Mouse (Mus musculus) heart, postnatal 4 days (tissue): ENCODE results near the gene Olfr448. TPM values are rescaled to one million over a fixed set of nuclear protein-coding genes. Genes with fewer than 3 reads are reported as not detected.

Experiments
- DNase-seq: peaks from one replicate; pipeline ENCODE4 v3.0.0; 2021
- total RNA-seq, 2 experiments: library from RNA; stranded (reverse); gene quantifications; 2 replicates each; pipeline ENCODE4 v1.2.3; 2021

Gene Olfr448
- total RNA-seq, result not detected

DNA sequence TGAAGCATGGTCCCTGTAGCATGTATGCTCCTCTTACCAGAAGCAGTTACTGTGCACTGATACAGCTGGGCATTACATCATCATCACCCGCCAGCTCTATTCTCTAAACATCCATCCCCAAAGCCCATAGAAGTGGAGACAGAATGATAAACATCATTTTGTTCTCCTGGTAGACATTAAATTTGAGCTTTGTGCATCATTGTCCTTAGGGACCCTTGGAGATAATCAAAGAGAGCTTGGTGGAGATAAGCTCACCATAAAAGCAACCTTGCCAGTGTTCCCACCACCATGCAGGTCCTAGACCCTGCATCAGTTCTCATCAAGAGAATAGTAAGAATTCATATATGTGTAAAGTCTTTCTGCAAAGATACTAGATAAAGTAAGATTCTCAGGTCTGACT is at the start of gene Olfr448:
Olfr448 (plus strand) TSS at position 301 of the 400 bp plus-strand sequence.
- no peak for DNase-seq

DNA sequence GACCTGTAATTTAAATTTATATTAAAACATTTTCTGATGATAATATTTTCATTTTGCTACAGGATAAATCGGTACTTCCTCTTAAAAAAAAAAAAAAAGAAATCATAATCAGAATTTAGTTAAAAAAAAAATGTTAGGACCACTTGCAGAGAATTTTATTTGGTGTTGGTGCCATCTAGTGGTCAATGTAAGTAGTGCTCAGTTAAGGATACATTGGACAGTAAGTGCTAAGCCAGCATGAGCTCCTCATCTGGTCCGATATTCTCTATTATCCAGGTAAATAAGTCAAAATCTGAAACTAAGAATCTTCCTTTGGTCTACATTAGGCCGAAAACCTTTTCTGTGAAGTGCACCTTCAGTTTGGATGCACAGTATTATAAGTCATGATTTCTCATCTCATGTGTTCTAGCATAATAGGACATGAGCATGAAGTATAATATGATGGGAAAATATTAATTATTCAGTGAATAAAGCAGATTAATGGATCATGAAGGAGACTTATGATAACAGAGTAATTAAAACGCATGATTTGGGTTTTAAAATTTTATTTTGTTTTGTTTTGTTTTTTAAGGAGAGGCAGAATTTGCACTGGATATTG is 29.9 kb upstream of the Olfr448 start:
- peak; percentile 48 for DNase-seq

DNA sequence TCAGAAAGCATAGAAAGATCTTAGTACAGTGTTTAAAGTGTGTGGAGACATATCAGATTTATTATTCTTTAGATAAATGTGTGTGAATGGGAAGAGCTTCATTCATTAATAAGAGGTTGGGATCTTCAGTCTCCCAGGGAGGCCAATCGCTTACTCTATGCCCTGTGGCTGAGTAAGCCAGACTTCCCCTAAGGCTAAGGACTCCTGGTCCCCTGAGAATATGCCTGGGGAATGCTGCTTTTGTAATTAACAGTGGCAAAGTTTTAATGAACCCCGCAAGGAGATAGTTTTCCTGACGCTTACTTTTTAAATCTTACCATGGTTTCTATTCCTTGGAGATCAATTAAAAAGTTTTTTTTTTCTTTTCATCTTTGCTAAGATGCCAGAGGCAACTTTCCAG is 20.5 kb upstream of the Olfr448 start:
- DNase-seq, result no peak

DNA sequence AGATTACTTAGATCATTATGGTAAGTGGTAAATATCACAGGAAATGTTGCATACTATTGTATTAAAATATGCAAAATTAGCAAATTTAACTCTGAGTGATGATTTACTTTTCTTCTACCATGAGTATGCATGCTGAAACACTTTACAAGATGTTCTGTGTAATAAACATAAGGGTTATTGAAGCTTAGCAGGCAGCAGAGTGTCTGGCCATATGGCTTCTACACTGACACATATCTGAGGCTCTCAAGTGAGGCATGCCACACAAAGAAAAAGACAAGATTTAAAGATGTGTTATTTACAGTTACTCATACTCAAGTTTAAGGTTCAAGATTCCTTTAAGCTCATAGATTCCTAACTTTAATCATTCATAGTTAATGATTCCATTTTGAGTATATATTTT is 13.9 kb upstream of the Olfr448 start:
- no peak for DNase-seq

DNA sequence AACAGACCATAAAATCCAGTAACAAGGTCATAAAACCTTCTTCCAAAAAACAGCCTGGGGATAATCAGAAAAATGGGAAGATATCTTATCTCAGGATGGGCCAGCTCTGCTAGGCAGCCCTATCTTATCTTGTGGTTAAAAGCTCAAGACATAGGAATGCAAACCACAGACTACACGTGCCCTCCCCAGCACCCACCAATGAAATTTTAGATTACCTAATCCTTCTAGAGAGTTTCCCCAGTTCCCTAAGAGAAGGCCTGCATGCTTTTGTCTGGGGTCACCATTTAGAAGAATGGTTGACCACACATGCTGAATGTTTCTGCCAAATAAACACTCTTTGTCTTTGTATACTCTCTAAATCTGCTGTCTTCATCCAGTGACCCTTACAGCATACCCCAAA is 10.1 kb downstream of the Olfr448 start:
- DNase-seq, result no peak

DNA sequence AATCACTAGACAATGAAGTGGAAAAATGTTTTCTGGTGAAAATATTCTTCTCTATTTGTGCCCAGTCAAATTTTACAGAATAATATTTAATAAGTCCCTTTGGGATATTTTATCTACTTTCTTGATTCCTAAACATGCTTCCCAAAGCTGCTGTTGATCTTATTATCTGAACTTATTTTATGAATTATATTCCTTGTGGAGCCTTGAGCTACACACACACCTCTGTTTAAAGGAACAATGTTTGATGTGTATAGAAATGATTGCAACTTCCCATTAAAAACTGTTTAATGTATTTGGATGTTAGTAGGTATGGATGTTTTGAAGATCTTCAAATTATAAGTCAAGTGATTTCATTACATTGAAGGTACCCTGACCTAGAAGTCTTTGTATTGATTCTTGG is 18.3 kb downstream of the Olfr448 start, which contains the start of gene Olfr447:
Olfr447 (plus strand) TSS at position 301 of the 400 bp plus-strand sequence.
- no peak for DNase-seq

DNA sequence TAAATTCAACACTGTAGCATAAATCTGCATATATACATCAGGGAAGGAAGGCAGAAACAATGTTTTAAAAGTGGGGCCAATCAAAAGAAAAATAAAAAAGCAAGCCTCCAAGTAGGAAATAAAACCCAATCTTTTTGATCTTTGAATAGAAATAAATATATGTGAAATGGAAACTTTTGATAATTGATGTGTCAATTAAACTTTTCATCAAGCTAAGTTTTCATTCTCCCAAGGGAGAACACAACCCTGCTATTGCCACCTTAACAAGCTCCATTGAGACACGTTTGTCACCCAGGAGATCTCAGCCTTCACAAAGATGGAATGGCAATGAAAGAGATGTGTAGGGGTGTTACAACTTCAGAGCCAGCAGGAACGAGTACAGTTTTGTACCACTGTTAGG is 30.8 kb downstream of the Olfr448 start, which contains the start of gene Olfr446:
Olfr446 (plus strand) TSS at position 301 of the 400 bp plus-strand sequence.
- DNase-seq, result no peak

Other genes with a start within 250 kb of the Olfr448 start
- 1 to 10 TPM; 4.2 to 5.3 TPM for gene Tcaf2, start 245.2 kb upstream of the Olfr448 start, total RNA-seq
- gene Tcaf1, start 180.4 kb upstream of the Olfr448 start, total RNA-seq, result 10 to 100 TPM; 36.6 to 38.4 TPM
- not detected for gene Olfr453, start 151.1 kb upstream of the Olfr448 start, total RNA-seq
- not detected for gene Olfr38, start 134.0 kb upstream of the Olfr448 start, total RNA-seq
- gene Olfr452, start 105.3 kb upstream of the Olfr448 start, total RNA-seq, result not detected
- gene Olfr450, start 78.5 kb upstream of the Olfr448 start, total RNA-seq, result not detected
- gene Olfr449, start 56.1 kb upstream of the Olfr448 start, total RNA-seq, result not detected
- gene Olfr447, start 18.4 kb downstream of the Olfr448 start, total RNA-seq, result not detected
- gene Olfr446, start 30.9 kb downstream of the Olfr448 start, total RNA-seq, result not detected
- not detected for gene Olfr444, start 58.6 kb downstream of the Olfr448 start, total RNA-seq
- not detected for gene Olfr441, start 215.9 kb downstream of the Olfr448 start, total RNA-seq